Mouse (Mus musculus): Measurements from ENCODE around the gene Olfr559.

DNA sequence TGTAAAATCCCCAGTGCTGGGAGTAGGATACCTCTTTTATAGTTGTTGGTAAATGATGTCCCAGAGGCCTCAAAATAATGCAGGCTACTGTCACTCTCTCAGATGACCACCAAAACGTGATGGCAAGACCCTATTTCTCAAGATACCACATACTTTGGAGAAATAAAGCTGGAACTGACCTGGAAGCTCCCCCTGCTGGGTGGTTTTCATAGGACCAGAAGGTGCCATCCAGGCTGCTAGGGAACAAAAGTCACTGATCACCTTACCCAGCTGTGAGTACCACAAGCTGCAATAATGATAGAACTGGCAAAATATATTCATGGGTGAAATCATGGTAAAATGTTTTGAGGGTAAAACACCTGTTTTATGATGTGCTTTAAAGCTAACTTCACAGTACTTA lies 24.8 kb upstream of the Olfr559 start:
- TF ChIP-seq POLR2A (IDR thresholded peaks at IDR 0.05; ENCODE audit: low read depth, low read length) (no peak), CTCF (conservative IDR thresholded peaks at IDR 0.05; ENCODE audit: insufficient read depth, insufficient read length, low read depth, low read length) (peak; percentile 23; the same call in 1 of the 2 replicates)
